Mouse (Mus musculus) C2C12 (cell line): ENCODE data around the gene Fam133b.

Experiments used
- CEBPB ChIP-seq: IDR thresholded peaks from one replicate; pipeline ENCODE4 v1.6.1; 2011; ENCODE audit warnings: low read depth, mild to moderate bottlenecking, control low read depth, moderate library complexity
- CTCF ChIP-seq: IDR thresholded peaks from one replicate; pipeline ENCODE4 v1.5.1; 2011; ENCODE audit not compliant: control insufficient read depth, insufficient read depth, insufficient read length
- FOSL1 ChIP-seq: IDR thresholded peaks from one replicate; pipeline ENCODE4 v1.8.0; 2011; ENCODE audit warnings: mild to moderate bottlenecking, low read length; ENCODE audit not compliant: poor library complexity, insufficient read depth, severe bottlenecking
- MAX ChIP-seq: IDR thresholded peaks from one replicate; pipeline ENCODE4 v1.6.1; 2011; ENCODE audit warnings: mild to moderate bottlenecking, control low read depth
- MYOD1 ChIP-seq: IDR thresholded peaks from one replicate; pipeline ENCODE4 v1.6.1; 2011; ENCODE audit warnings: low read depth; ENCODE audit not compliant: control insufficient read depth, insufficient read length
- MYOG ChIP-seq: IDR thresholded peaks from one replicate; pipeline ENCODE4 v1.6.1; 2011; ENCODE audit not compliant: control insufficient read depth, insufficient read length; ENCODE audit errors: extremely low read depth
- USF1 ChIP-seq: IDR thresholded peaks from one replicate; pipeline ENCODE4 v1.6.1; 2011; ENCODE audit warnings: low read depth, mild to moderate bottlenecking, control low read depth, moderate library complexity

DNA sequence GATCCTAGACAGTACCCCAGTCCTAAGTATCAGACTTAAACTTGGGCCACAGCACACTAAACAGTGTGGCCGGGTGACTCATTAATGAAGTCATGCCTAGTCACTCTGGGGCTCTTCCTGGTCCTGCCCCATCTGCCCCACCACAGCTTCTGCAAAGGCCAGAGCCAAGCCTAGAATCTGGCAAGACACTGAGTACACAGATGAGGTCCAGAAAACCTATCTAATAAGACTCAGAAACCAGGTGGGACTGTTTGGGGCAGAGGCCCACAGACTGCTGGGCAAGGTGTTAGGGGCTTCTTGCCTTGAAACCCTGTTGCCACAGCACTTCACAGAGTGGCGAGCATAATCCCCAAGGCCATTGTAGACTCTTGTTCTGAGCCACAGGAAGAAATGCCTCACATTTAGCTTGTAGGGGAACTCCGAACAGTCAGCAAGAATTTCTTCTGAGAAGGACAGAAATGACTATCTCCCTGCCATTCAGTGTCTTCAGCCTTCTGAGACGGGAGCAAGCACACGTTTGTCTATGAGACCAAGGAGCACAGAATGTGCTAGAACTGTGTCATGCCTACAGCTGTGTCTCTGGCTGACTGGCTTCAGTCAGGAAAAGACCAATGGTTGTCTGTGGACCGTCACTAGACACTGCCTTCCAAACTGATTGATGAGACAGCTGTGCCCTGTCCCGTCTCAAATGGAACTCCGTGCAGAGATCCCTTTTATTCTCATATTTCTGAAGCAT lies 49.0 kb upstream of the Fam133b start:
- no peak for TF ChIP-seq CTCF
- TF ChIP-seq MYOG = no peak
- peak; percentile 67 for TF ChIP-seq MAX
- TF ChIP-seq FOSL1 = peak; percentile 89
- TF ChIP-seq CEBPB = no peak
- no peak for TF ChIP-seq USF1
- TF ChIP-seq MYOD1 = peak; percentile 72
